Mouse (Mus musculus) hindbrain, embryonic 12.5 days (tissue): ENCODE measurements around the gene Fam83c. TPM values are rescaled to one million over a fixed set of nuclear protein-coding genes. Genes with fewer than 3 reads are reported as not detected.

Source experiments
- ATAC-seq: fragments of 200-750 bp; cut with Nextera tagmentation; 2 replicates; pipeline ENCODE4 v1.8.0; 2017; ENCODE audit warnings: moderate TSS enrichment; ENCODE audit not compliant: low FRiP score
- H3K27ac ChIP-seq: fragments of 300-500 bp; sonication (generic); 2 replicates; pipeline ENCODE4 v1.5.1; 2016; ENCODE audit warnings: mild to moderate bottlenecking
- H3K27me3 ChIP-seq: fragments of 300-500 bp; sonication (generic); 2 replicates; pipeline ENCODE4 v1.6.1; 2016; ENCODE audit warnings: mild to moderate bottlenecking
- H3K36me3 ChIP-seq: fragments of 300-500 bp; sonication (generic); 2 replicates; pipeline ENCODE4 v1.6.1; 2016; ENCODE audit warnings: mild to moderate bottlenecking
- H3K4me1 ChIP-seq: fragments of 300-500 bp; sonication (generic); 2 replicates; pipeline ENCODE4 v1.6.1; 2016
- H3K4me2 ChIP-seq: fragments of 300-500 bp; sonication (generic); replicated peaks from 2 replicates; pipeline ENCODE4 v1.6.1; 2016; ENCODE audit warnings: mild to moderate bottlenecking
- H3K4me3 ChIP-seq: fragments of 300-500 bp; sonication (generic); 2 replicates; pipeline ENCODE4 v1.5.1; 2016; ENCODE audit warnings: mild to moderate bottlenecking
- H3K9ac ChIP-seq: fragments of 300-500 bp; sonication (generic); 2 replicates; pipeline ENCODE4 v1.6.1; 2016; ENCODE audit warnings: mild to moderate bottlenecking, moderate library complexity
- H3K9me3 ChIP-seq: fragments of 300-500 bp; sonication (generic); replicated peaks from 2 replicates; pipeline ENCODE4 v1.6.1; 2016; ENCODE audit warnings: mild to moderate bottlenecking
- WGBS: fragments of 180-500 bp; shearing (Covaris S2); methylation state at CpG from one replicate; pipeline ENCODE4 v1.1.7; 2016; 5-methylcytosine and 5-hydroxymethylcytosine counted together
- polyA plus RNA-seq: library from polyadenylated mRNA; unstranded; fragments of >200 nt; fragmentation: Nextera tagmentation; extraction: Ambion mirVana; gene quantifications from 2 replicates; pipeline ENCODE4 v1.2.1, GENCODE M21; 2016

Fam83c gene
- polyA plus RNA-seq, 1 experiment from 2014 or later, result 0.41 TPM

GRCm38 (mm10) chr2:155823722-155824121 lies 10.9 kb downstream of the Fam83c start:
- no peak overlapping the region for H3K4me3 ChIP-seq
- H3K4me1 ChIP-seq, result peaks cover 30% of the 10 kb centered on the region
- no peak overlapping the region for H3K4me2 ChIP-seq
- no peak overlapping the region for H3K27ac ChIP-seq
- H3K9ac ChIP-seq, result no peak overlapping the region
- no peak for ATAC-seq
- H3K36me3 ChIP-seq, result peaks cover 35% of the 10 kb centered on the region
- WGBS, result 94% methylated on average over 8 of the region's 8 CpGs
- no peaks in the 10 kb centered on the region for H3K9me3 ChIP-seq
- no peaks in the 10 kb centered on the region for H3K27me3 ChIP-seq

- Histone ChIP-seq H3K27ac (no peak overlapping the region), H3K4me1 (peaks cover 29% of the 10 kb centered on the region), H3K9ac (no peak overlapping the region), H3K27me3 (peaks cover 3% of the 10 kb centered on the region; the same call in 1 of the 2 replicates), H3K4me3 (no peak overlapping the region), H3K36me3 (peaks cover 44% of the 10 kb centered on the region), H3K9me3 (no peaks in the 10 kb centered on the region), H3K4me2 (no peak overlapping the region)
- no peak for ATAC-seq
- 93% methylated on average over 5 of the region's 5 CpGs for WGBS
Measured at GRCm38 (mm10) chr2:155820779-155821178, 13.9 kb downstream of the Fam83c start.

DNA sequence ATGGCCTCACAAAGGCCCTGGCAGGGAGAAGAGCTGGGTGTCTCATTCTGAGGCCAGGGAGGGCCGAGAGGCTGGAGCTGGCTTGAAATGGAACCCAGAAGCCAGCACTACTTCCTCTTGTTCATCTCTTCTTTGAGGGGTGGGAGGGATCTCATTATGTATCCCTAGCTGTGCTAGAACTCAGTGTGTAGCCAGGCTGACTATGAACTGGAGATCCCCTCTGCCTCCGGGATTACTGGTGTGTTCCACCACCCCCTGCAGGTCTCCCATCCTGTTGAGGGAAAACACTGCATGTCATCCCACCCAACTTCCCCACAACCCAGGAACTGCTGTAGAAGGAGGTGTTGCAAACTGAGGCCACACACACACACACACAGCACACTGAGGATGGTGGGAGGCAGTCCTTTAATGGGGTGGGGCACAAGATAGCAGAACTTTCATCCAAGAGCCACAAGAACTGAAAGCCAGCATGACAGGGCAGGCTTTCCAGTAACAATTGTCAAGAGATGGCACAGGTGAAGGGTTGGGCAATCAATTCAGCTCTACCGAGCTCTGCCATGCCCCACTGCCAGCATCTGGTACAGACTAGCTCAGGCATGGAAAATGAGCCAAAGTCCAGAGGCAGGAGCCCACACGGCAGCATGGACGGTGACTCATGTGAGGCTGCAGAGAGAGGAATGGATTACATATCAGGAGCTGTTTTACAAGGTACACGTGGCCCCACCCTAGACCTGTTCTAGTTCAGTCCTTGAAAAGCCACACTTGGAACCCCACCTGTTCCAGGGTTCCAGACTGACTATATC lies 15.0 kb downstream of the Fam83c start:
- H3K27ac ChIP-seq, result peak overlapping the region; percentile 79
- peak overlapping the region; percentile 50; the same call in 1 of the 2 replicates for H3K4me3 ChIP-seq
- H3K27me3 ChIP-seq, result peaks cover 3% of the 10 kb centered on the region; the same call in 1 of the 2 replicates
- H3K36me3 ChIP-seq, result peaks cover 48% of the 10 kb centered on the region
- H3K9ac ChIP-seq, result peak overlapping the region; percentile 83
- peaks cover 22% of the 10 kb centered on the region for H3K4me1 ChIP-seq
- no peaks in the 10 kb centered on the region for H3K9me3 ChIP-seq
- WGBS, result 66% methylated on average over 6 of the region's 6 CpGs
- peak overlapping the region; percentile 83 for H3K4me2 ChIP-seq
- ATAC-seq, result no peak; the same call in none of the 2 replicates

DNA sequence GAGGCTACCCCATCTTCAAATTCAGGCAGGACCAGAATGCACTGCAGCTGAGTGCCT lies 15.4 kb downstream of the Fam83c start, which contains the start of gene BC029722:
BC029722 (minus strand) TSS at position 35 of the 57 bp plus-strand sequence.
- peak within 1 kb of the TSS; percentile 83 for H3K9ac ChIP-seq
- peaks cover 3% of the 10 kb centered on the region; the same call in 1 of the 2 replicates for H3K27me3 ChIP-seq
- peak within 1 kb of the TSS; percentile 79 for H3K27ac ChIP-seq
- H3K4me3 ChIP-seq, result peak within 1 kb of the TSS; percentile 50
- peaks cover 48% of the 10 kb centered on the region for H3K36me3 ChIP-seq
- peaks cover 22% of the 10 kb centered on the region for H3K4me1 ChIP-seq
- H3K9me3 ChIP-seq, result no peaks in the 10 kb centered on the region
- H3K4me2 ChIP-seq, result peak within 1 kb of the TSS; percentile 83
- no peak for ATAC-seq

GRCm38 (mm10) chr2:155818596-155819391 lies 15.9 kb downstream of the Fam83c start:
- Histone ChIP-seq H3K4me1 (peaks cover 22% of the 10 kb centered on the region), H3K36me3 (peaks cover 47% of the 10 kb centered on the region), H3K9ac (peak overlapping the region; percentile 83), H3K4me3 (peak overlapping the region; percentile 50), H3K27ac (peak overlapping the region; percentile 79), H3K9me3 (no peaks in the 10 kb centered on the region), H3K4me2 (peak overlapping the region; percentile 83), H3K27me3 (peaks cover 3% of the 10 kb centered on the region; the same call in 1 of the 2 replicates)
- WGBS, result 3% methylated on average over 37 of the region's 37 CpGs
- peak; percentile 92 for ATAC-seq

DNA sequence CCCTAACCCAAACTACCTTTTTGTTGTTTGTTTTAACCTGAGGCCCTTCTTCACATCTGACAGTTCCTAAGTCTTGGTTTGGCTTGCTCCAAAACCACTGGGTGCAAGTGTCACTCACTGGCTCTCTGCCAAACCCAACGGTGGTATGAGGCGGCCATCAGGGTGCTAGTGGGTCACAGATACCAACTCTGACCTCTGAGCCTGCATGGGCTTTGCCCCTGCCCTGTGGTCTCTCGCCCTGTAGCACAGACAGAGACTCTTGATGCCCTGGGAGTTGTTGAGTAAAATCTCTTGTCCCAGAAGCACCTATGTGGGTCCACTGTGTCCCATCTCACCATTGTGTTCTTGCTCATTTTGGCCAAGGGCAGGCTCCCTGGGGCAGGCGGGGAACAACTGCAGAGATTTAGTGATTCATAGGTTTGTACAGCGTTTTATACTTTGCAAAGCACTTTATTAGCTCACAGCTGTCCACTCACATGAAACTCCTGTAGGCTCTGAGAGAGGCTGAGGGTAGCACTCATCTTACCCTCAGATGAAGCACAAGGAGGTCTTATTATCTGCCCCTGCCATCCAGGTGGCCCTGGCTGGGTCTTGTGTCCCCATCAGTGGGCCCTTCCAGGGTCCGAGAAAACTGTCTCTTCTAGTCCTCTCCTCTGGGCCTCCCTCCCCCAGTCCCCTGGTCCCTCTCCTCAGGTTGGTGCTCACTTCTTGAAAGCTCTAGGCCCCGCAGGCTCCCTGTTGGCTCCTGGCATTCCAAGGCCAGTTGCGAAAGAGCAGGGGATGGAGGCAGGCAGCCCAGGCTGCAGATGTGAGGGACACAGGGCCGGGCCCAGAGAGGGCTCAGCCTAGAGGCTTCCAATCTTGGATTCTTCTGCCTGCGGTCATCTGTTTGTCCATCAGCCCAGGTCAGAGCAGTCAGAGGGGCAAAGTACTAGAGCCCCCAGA lies 17.1 kb downstream of the Fam83c start:
- Histone ChIP-seq H3K9me3 (no peaks in the 10 kb centered on the region), H3K27ac (peak overlapping the region; percentile 40; the same call in 1 of the 2 replicates), H3K4me3 (peak overlapping the region; percentile 50; the same call in 1 of the 2 replicates), H3K4me2 (peak overlapping the region; percentile 83), H3K27me3 (peaks cover 3% of the 10 kb centered on the region; the same call in 1 of the 2 replicates), H3K9ac (0 out of 2 replicates have a peak overlapping the region, but pooled peaks have one; percentile 83), H3K36me3 (peaks cover 35% of the 10 kb centered on the region), H3K4me1 (peaks cover 22% of the 10 kb centered on the region)
- WGBS, result 78% methylated on average over 10 of the region's 10 CpGs
- ATAC-seq, result no peak

GRCm38 (mm10) chr2:155816179-155816578 lies 18.5 kb downstream of the Fam83c start:
- H3K4me1 ChIP-seq, result peaks cover 22% of the 10 kb centered on the region
- no peak for ATAC-seq
- WGBS, result 100% methylated on average over 1 of the region's 1 CpGs

GRCm38 (mm10) chr2:155814829-155815228 lies 19.8 kb downstream of the Fam83c start:
- no peak overlapping the region for H3K4me2 ChIP-seq
- no peaks in the 10 kb centered on the region for H3K9me3 ChIP-seq
- H3K9ac ChIP-seq, result no peak overlapping the region
- ATAC-seq, result no peak
- peaks cover 22% of the 10 kb centered on the region for H3K4me1 ChIP-seq
- H3K36me3 ChIP-seq, result 0 out of 2 replicates have a peak, but pooled peaks cover 13% of the 10 kb centered on the region
- H3K27ac ChIP-seq, result no peak overlapping the region
- peaks cover 3% of the 10 kb centered on the region; the same call in 1 of the 2 replicates for H3K27me3 ChIP-seq
- 34% methylated on average over 5 of the region's 5 CpGs for WGBS
- no peak overlapping the region for H3K4me3 ChIP-seq

More at GRCm38 (mm10) chr2:155816179-155816578, 18.5 kb downstream of the Fam83c start:
- peaks cover 3% of the 10 kb centered on the region; the same call in 1 of the 2 replicates for H3K27me3 ChIP-seq
- no peak overlapping the region for H3K4me2 ChIP-seq
- H3K4me3 ChIP-seq, result no peak overlapping the region
- peaks cover 23% of the 10 kb centered on the region for H3K36me3 ChIP-seq
- H3K27ac ChIP-seq, result no peak overlapping the region
- H3K9ac ChIP-seq, result no peak overlapping the region
- no peaks in the 10 kb centered on the region for H3K9me3 ChIP-seq

DNA sequence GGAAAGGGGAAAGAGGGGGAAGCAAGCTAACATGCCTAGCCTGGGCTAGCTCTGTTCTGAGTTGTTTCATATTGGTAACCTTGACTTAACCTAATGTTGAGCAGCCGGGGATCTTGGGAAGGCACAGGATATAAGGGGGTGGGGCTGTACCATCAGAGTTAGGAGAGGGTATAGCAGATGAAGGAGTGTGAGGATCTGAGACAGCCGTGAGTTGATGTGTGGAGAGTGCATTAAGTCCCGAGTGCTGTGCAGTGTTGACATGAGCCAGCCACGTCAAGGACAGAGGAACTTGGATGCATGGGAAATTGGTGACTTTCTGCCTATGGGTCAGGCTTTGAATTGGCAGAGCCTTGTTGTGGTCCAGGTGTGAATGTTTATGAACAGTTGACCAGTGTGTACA lies 22.0 kb downstream of the Fam83c start:
- Histone ChIP-seq H3K36me3 (0 out of 2 replicates have a peak, but pooled peaks cover 13% of the 10 kb centered on the region), H3K27ac (no peak overlapping the region), H3K4me2 (no peak overlapping the region), H3K27me3 (peaks cover 3% of the 10 kb centered on the region; the same call in 1 of the 2 replicates), H3K9me3 (no peaks in the 10 kb centered on the region), H3K4me3 (no peak overlapping the region), H3K9ac (no peak overlapping the region), H3K4me1 (peaks cover under 1% of the 10 kb centered on the region; the same call in 1 of the 2 replicates)
- WGBS, result 85% methylated on average over 4 of the region's 4 CpGs
- no peak for ATAC-seq

DNA sequence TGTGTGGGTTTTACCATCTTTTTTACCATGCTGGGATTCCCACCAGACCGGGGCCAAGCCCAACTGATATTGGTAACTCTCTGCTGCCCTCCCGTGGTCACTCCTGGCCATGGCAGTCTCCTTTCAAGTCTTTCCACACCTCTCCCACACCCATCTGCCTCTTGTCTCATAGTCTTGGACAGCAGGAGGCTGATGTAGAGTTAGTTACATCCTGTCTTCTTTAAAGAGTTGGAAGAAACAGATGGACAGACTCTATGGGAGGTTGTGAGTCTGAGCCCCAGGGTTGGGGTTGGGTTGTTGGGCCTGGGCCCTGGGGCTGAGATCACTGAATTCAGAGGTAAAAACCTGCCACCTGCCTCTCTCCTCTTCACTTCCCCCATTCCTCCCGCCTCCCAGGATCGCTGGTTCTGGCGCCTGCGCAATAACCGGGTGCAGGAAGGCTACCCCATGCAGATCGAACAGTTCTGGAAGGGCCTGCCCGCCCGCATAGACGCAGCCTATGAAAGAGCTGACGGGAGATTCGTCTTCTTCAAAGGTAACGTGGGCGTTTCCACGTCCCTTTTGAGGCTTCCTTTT lies 22.7 kb downstream of the Fam83c start:
- Histone ChIP-seq H3K4me3 (no peak overlapping the region), H3K36me3 (0 out of 2 replicates have a peak, but pooled peaks cover 13% of the 10 kb centered on the region), H3K4me1 (no peaks in the 10 kb centered on the region; the same call in 1 of the 2 replicates), H3K27ac (no peak overlapping the region), H3K27me3 (peaks cover 3% of the 10 kb centered on the region; the same call in 1 of the 2 replicates), H3K9me3 (no peaks in the 10 kb centered on the region), H3K4me2 (no peak overlapping the region), H3K9ac (no peak overlapping the region)
- ATAC-seq, result no peak
- WGBS, result 36% methylated on average over 16 of the region's 16 CpGs

DNA sequence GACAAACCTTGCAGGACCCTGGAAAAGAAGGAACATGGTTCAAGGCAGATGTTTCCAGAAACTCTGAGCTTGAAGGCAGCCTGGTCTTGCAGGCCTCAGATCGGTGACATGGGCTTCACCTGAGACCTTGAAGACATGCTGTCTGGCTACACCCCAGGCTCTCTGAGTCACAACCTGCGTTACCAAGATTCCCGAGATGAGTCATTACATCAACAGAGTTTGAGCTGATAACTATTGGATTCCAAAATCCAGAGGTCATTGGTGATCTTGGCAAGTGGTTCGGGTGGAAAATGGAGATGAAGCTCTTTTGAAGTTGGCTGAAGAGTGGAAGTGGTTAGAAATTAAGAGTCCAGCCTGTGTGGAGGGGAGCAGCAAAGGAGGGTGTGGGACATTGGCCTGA lies 25.0 kb downstream of the Fam83c start:
- Histone ChIP-seq H3K9ac (no peak overlapping the region), H3K4me3 (no peak overlapping the region), H3K4me2 (no peak overlapping the region), H3K36me3 (no peaks in the 10 kb centered on the region), H3K9me3 (no peaks in the 10 kb centered on the region), H3K27ac (no peak overlapping the region), H3K27me3 (no peaks in the 10 kb centered on the region), H3K4me1 (no peaks in the 10 kb centered on the region)
- no peak for ATAC-seq
- 85% methylated on average over 4 of the region's 4 CpGs for WGBS
